Mouse (Mus musculus) monocyte, adult 2 months (primary cell): ENCODE measurements around the gene Ifrd1.
A peak's percentile ranks its signal among the peaks of the same experiment; 100 is the strongest.
"Not testable (repeated sequence)": the region's sequence is repeated elsewhere in the genome, so short reads cannot be mapped to it uniquely, and the experiment has no call there.

Experiments used
- DNase-seq, 2 experiments: peaks; one replicate each; pipeline ENCODE4 v3.0.0; 2022; ENCODE audit warnings: low spot score in 2 of 2, low read depth in 1 of 2

Gene Ifrd1

DNA sequence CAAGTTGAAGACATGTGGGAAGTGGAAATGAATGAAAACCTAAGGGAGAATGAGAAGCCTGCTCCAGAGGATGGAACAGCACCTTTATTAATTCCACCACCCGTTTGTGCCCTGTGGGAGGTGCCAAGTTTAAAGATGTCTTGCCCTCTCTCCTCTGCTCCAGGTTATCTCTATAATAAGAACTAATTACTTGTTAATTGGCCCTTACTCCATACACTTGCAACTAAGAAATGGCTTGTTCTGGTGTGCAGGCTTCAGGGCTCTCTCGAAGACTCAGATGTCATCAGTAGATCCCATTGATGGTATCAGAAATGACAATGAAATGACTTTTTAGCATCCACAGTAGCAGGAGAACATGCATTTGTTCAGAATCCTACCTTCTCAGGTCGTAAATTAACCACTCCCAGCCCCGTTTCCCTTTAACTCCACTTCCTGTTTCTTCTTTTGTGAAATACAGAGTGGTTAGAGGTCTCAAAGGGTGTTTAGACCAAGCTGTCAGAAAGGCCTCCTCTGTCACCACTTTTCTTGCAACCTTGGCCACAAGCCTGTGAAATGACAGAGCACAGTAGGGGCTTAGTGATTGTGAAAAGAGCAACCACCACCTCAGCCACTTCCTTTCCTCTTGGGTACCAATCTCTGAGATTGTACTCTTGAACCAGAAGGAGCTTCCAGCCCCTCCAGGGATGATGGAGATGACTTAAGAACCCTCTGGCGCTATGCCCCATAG lies at the start of gene Ifrd1:
Ifrd1 (minus strand) TSS at position 51 of the 727 bp plus-strand sequence.
- no peak for DNase-seq

DNA sequence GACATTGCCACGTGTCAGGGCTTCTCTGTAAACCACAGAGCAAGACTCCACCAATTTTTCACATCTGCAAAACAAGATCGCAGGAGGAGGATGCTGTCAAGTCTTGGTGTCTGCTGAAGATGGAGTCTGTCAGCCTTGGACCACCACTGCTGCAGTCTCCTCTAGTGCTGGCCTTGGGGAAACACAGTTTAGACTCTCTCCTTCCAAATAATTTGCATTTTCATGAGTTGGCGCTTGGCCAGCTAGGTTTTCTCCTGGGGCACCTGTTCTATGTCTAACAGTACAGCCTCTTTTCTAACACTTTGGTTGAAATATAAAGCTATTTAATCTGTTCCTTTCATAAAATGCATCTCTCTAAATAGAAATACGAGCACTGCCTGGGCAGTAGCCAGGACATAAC lies 38.2 kb upstream of the Ifrd1 start:
- DNase-seq: no peak

DNA sequence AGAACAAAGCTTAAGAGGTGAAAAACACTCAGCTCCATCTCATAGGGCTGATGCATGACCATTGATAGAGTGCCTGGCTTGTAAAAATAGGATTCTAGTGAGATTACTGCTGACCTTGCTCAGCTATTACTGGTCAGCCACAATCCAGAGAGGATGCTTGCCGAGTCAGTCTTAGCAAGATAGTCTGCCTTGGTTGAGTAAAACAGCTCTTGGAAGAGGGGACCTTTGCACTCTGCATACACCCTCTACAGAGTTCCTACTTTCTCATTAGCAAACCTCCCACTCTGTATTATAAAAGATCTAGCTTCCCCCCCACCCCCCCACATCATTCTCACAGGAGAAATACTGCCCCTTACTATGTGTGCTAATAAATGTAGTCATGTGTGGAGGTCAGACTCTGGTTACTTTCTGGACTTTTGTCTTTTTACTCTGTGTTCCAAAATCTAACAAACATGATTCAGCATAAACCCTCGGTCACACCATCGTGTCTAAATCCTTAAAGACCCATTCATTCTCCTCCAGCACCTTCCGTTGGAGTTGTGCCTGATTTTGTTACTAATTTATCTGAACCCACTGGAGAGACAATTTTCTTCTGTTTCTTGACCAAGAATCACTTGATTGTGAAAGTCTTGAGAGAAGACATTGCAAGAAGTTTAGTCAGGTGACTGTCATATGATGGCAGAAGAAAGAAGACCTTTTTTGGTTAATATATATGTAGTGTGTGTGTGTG lies 32.5 kb upstream of the Ifrd1 start:
- no peak for DNase-seq

DNA sequence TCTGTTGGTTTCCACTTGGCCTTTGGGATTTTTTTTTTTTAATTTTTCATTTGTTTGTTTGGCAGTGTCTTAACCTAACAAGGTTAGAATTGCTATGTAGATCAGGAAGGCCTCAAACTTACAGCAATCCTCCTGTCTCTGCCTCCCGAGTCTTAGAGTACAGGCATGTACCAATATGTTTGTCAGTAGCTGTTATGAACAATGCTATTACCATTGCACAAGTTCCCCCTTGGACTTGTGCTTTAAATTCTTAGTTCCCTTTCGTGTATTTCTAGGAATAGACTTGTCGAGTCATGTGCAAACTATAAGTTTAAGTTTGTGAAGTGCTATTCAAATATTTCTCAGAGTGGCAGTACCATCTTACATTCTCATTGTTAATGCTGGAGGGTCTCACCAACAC lies 29.3 kb upstream of the Ifrd1 start:
- DNase-seq: no peak

DNA sequence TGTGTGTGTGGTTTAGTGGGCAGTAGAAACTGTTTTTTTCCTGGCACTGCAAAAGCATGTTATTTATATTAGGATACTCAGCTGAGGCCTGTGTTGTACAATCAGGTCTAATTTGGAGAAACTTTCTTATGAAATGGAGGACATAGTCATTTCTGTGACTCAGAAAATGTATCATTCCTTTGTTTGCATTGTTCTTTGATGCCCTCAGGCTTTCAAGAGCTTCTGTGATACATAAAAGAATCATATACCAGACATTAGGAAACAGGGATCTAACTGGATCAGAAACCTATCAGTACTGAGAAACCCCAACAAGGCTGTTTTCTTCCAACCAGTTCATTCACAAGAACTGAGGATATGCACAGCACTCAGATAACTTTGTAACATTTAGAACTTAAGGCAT lies 26.6 kb upstream of the Ifrd1 start:
- no peak for DNase-seq

DNA sequence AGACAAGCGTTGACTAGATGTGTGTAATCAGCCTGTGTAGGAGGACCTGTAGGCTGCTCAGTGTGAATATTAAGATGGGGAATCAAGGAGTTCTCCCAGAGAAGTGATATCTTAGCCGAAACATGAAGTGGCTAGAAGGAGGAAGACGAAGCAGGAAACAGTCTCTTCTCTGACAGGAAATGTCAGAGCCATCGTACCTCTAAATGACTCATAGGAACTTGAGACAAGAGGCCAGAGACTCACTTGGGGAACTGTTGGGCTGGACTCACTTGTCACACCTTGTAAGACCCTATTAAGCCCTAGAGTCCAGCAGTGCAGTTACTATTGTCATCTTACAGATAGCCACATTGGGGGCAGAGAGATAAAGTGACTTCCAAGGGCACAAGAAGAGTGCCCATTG lies 25.0 kb upstream of the Ifrd1 start:
- no peak for DNase-seq

DNA sequence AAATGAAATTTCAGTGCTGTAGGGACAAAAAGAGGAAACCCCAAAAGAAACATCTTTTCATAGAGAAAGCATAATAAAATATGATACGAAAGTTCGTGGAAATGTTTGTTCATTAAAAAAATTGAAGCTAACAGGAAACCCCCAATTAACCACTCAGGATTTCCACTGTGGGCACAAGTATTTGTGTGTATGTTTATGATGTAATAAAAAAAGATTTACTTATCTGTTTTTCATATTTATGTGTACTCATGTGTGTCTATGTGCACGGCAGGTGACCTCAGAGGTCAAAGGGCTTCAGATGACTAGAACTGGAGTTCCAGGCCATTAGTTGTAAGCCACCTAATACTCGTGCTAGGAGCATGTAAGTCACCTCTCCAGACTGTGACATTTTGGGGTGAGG lies 24.4 kb upstream of the Ifrd1 start:
- no peak for DNase-seq

DNA sequence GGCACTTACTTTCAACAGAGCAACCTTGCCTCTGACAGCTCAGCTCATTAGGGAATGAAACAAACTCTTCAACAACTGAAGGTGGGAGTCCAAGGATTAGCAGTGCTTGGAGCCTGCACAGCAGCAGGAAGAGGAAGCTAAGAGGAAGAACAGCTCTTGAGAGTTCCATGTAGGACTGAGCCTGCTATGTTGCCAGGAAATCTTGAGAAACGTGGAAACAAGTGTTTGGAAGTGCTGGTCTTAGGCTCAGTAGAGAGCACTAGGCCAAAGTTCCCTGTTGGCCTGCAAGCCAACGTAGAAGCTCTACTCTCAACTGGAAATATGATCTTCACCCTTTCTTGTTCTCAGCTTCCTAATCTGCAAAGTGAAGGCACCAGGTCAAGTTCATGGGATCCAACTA lies 20.0 kb upstream of the Ifrd1 start:
- no peak for DNase-seq

DNA sequence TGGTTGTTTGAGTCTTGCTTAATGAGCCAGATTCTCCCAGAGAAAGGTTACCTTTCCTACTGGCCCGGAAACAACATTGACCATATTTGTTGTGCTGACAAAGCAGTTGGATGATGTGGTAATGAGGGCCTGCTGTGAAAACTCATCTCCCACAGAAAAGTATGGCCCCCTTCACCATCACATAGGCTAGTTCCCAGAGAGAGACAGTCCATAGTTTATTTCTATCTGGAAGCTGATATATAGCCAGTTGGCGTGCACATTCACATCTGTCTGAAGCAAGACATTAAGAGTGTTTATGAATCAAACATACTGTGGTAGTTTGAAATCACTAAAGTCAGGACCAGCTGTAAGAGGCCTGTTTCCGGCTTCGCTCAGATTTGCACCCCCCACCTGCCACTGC lies 15.4 kb upstream of the Ifrd1 start:
- no peak for DNase-seq

DNA sequence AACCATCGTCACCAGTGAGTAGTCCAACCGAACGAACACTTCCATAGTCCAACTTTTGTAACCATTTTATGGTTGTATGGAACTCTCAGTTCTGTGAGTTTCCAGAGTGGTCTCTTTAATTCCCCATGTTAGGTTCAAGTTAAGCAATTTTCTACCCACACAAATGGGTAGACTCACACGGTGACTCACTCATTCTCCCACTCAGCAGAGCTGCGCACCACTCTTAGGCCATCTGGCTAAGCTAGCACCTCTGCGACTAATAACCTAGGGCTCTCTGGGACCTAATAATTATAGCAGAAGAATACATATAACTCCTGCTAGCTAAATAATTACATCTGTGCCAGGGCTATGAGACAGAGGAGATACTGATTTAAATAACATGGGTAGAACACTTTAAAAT lies 14.7 kb upstream of the Ifrd1 start:
- DNase-seq: no peak

DNA sequence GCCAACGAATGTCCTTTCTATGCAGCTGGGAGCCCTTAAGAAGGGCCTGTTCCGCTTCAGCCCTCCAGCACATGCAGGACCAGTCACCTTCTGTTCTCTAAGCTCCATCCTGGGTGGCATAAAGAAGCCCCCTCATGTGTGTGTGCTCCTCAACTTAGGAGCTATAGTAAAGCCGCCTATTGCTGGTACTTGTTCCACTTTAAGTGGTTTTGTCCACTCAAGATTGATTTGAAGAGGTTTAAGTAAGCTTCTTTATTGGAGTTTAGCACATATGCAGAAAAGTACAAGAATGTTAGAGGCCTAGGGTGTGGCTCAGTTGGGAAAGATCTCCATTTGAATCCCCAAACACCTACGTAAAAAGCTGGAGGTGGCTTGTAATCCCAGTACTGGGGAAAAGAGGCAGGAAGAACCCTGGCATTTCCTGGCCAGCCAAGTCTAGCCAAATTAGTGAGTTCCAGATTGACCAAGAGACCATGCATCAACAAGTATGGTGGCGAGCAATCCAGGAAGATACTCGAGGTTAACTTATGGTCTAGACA lies 10.2 kb upstream of the Ifrd1 start:
- no peak for DNase-seq

DNA sequence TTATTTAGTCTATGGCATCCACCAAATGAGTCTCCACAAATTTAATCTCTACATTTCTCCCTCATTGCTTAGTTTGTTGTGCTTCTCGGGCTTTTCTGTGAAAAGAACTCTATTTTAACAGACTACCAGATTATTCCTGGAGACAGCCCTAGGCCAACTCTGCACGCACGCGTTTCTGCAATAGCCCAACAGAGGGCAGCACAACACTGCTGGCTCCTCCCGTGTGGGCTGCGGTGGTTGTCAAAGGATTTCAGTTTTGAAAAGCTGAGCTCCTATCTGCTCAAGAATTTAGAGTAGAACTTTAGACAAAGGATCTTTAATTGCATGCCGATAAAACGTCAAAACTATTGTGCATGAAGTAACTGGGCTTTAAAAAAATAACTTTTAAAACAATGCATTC lies 8.9 kb upstream of the Ifrd1 start:
- DNase-seq: peak; percentile 22 to 67

DNA sequence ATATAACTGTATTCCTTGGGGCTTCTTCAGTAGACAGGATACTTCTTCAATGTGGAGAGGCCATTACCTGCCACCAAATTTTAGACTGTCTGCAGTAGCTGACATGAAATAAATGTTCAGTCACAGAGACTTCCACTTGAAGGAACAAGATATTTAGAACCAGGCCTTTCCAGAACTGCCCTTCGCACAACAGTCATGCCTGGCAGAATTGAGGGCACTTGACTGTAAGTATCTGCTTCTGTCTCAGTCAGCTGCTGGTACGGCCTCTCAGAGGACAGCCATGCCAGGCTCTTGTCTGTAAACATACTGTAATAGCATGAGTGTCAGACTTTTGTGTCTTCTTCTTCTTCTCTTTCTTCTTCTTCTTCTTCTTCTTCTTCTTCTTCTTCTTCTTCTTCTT lies 8.2 kb upstream of the Ifrd1 start:
- no peak for DNase-seq

DNA sequence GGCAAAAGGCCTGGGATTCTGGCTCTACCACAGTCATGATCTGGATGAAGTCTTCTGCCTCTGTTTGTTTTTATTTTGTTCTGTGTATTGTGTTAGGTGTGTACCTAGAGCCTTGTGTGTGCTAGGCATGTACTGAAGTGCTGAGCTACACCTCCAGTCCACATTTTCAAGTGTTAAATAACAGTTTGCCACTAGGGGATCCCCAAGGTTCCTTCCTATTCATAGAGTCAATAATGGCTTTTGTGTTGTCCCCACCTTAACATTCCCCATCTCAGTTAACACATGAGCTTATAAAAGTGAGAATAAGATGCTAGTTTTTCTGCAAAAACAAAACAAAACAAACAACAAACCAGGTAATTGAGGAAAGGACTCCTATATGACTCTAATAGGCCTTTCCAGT lies 7.7 kb upstream of the Ifrd1 start:
- no peak for DNase-seq

DNA sequence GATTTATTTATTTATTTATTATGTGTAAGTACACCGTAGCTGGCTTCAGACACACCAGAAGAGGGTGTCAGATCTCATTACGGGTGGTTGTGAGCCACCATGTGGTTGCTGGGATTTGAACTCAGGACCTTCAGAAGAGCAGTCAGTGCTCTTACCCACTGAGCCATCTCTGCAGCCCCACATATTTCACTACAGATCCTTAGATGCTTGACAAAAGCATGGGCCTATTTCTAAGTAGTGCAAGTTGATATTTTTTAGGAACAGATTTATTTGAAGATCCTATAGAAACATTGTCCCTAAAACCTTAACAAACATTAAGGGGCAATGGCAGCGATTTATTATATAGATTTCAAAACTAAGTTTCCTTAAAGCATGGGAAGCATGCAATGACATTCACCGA lies 7.0 kb upstream of the Ifrd1 start:
- DNase-seq: not testable (repeated sequence)

DNA sequence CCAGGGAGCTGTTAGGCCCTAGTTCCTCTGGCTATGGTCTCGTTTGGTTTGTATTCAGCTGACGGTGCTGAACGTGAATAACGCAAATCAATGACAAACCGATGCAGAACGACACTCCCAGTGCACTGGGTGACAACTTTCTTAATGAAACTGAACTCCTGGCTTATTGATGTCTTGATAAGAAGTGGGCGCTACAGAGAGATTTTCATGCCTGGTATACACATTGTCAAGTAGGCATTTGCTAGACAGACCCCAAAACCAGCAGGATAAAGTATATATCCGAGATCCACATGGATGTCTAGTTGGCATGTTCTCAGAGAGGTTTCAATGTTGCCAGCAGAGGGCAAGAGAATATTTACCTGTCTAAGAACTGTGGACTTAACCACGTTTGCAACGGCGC lies 6.4 kb upstream of the Ifrd1 start:
- DNase-seq: no peak

DNA sequence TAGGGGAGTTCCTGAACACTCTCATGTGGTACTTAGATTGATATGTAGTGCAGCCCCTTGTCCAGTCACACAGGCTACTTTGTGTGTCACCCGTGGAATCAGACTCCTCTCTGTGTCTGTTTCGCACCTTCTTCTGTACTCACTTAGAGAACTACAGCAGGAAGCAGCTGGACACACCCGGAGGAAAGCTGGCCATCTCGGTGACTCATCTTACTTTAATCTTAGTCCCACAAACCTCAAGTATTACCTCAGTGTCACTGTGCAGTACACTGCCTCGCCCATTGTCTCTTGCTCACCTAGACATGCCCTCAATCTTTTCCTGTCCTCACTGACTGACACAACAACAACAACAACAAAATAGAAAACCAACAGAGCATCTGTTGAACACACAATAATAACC lies 4.9 kb upstream of the Ifrd1 start:
- no peak for DNase-seq

DNA sequence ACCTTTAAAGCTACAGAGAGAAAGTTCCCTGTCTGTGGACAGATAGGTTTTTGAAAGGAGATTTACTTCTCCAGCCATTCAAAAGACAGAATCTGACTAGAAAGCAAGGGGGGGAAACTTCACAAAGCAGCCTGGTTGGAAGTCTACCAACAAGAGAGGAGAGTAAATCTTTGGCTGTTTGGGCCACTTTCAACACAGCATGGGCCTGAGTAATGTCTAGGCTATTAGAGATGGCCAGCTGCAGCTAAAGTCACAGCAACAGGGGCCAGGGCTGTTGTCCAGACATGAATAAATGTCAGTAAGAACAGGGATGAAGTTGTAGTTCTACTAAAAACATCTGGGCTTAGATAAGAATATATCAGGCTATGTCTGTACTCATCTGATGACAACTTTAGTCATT lies 2.0 kb upstream of the Ifrd1 start:
- DNase-seq: no peak

DNA sequence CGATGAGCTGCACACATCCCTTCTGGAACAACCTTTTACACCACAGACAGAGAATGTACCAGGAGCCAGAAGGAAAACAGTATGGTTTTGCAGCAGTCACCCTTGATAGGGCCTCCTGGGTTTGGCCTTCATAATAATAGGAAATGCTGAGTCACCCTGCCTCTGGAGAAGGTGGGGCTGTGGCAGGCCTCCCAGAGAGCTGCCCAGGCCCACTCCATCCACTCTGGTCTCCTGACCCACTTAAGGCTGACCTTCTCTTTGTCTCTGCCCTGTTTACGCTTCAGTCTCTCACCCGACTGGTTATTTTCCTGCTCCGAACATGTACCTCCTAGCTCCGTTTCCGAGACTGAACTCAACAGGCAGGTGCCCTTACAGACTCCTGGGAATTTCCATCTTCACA lies 328 bp downstream of the Ifrd1 start:
- no peak for DNase-seq

DNA sequence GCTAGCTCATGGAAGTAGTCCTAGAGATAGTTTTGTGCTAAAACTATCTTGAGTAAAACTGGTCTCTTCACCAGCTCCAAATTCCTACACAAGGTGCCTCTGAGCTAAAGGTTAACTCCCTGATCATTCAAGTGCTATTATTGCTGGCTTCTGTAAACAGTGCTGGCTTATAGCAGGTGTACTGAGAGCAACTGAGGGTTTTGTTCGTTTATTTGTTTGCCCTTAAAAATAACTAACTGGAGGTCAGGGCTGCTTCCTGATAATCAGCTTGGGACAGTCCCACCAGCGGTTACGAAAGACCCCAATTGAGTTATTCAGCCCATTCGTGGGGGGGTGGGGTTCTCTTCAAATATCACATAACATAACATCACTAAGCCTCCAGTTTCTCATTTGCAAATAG lies 920 bp downstream of the Ifrd1 start:
- DNase-seq: no peak

DNA sequence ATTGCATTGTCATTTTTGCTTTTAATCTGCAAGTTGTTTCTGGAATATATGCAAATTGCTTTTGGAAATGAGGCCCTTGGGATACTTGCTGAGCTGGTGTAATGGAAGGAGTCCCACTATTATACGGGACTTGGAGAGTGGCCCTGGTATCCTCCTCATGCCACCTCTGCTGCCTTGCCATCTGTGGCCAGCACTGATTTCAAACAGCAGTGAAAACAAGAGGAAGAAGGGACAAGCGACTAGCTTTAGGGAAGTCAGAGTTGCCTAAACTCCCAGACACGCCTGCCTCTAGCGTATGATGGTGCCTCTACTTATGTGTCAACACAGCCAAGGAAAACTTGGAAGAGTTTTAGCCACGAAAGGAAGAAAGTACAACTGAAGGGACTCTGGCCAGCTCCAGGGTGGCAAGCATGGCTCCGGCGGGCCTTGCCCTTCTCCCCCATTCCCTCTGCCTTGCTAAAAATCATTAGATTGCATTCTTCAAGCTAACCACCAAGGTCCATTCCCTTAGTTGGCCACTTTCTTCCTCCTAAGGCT lies 2.8 kb downstream of the Ifrd1 start:
- no peak for DNase-seq

DNA sequence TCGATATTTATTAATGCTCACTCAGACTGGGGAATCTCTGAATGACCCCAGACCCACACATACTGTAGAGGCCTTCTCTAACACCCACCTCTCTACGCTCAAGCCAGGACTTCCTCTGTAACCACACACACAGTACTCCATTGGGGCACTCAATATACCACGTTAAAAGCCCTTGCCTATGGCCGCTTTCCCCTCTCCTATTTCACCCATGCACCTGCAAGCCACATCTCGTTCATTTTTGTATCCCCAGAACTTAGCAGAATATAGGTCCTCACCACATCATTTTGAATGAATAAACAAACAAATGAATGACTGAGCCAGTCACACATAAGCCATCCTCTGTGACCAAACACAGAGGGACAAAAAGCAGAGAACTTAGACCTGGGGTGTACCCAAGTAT lies 3.4 kb downstream of the Ifrd1 start:
- DNase-seq: no peak
